Mouse (Mus musculus): ENCODE results near the gene Nbeal1.

DNA sequence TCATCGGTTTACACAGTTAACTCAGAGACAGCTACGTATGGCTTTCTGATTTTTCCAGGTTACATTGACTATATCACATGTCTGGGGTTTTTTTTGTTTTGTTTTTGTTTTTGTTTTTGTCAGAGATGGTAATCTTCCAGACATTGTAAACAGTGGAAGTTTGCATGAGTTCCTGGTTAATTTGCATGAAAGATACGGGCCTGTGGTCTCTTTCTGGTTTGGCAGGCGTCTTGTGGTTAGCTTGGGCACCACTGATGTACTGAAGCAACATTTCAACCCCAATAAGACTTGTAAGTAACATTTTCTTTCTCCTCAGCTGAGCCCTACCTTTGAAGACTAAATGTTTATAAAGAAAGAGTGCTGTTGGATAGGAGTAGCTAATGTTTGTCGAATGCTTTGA lies 172.4 kb downstream of the Nbeal1 start:
- no peak for TF ChIP-seq CTCF (IDR thresholded peaks at IDR 0.05; ENCODE audit: borderline replicate concordance, insufficient read depth, low read depth, low read length)
- TF ChIP-seq POLR2A (IDR thresholded peaks at IDR 0.05; ENCODE audit: borderline replicate concordance, insufficient read depth, low read length) = no peak

All from cerebellum, adult 2 months (tissue).